Mouse (Mus musculus): ENCODE measurements around the gene Mycs.

The Mycs gene

DNA sequence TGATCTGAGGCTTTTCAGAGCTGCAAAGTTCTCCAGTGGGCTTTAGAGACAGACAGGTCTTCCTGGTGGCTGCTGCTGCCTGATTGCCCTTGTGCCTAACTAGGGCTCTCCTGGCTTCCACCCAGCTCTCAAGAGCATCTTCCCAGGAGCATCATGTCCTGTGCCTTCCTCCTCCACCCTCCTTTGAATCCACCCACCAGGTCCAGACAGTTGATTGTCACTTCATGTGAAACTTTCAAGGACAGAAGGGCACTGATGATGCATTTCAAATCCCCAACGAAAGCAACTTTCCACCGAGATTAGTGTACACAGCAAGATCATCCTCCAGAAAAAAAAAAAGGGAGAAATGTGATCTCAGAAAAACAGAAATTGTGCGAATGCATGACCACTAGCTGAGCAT lies at the start of gene Mycs:
TSS of gene Mycs (minus strand) at position 101 of the 400 bp plus-strand sequence.
- no peak for DNase-seq (ENCODE audit: low read depth, low spot score)

GRCm38 (mm10) chrX:5468022-5468421 lies 1.0 kb downstream of the Mycs start:
- no peak for DNase-seq (ENCODE audit: low read depth, low spot score)
